Mouse (Mus musculus) brain, adult 2 months (tissue): ENCODE results near the gene Zfp110.
A peak's percentile ranks its signal among the peaks of the same experiment; 100 is the strongest.

Source experiments
- DNase-seq: peaks from one replicate; pipeline ENCODE4 v3.0.0; 2011; ENCODE audit warnings: low read depth, low spot score

The Zfp110 gene

GRCm38 (mm10) chr7:12897655-12898410, 63.3 kb downstream of the Zfp110 start, which contains the start of gene Zscan22:
Gene Zscan22 (plus strand): TSS chr7:12897815.
- peak; percentile 100 for DNase-seq
